In genomic region chr19:21784331-21785131, GRCm38 (mm10) we compare ENCODE assay signal across 8 mouse cellular contexts. TPM values are rescaled to one million over a fixed set of nuclear protein-coding genes. Genes with fewer than 3 reads are reported as not detected.
DNase-seq lines count a peak whose midpoint lies in the region; ATAC-seq and TF ChIP-seq lines count a peak whose summit lies in the region.

No protein-coding gene starts in this region.

- no peaks in the 10 kb centered on the region for H3K9me3 ChIP-seq in intestine, embryonic 14.5 days (ENCODE audit: control insufficient read depth, low read length)

- no peak overlapping the region for H3K9ac ChIP-seq in intestine, embryonic 14.5 days (ENCODE audit: low read length)

- no peak overlapping the region for H3K4me2 ChIP-seq in intestine, embryonic 14.5 days (ENCODE audit: low read length)

- TF ChIP-seq CTCF in lung, adult 2 months (IDR thresholded peaks at IDR 0.05; ENCODE audit: insufficient read depth, low read length): no peak

- intact Hi-C loops in heart, postnatal 25 days (cut with DNase I): no loop called here
- intact Hi-C loops in gastrocnemius, postnatal 36 days (cut with DNase I): no loop called here

- 0 out of 2 replicates have a peak, but pooled peaks have one; percentile 8 for TF ChIP-seq POLR2A in lung, adult 2 months (IDR thresholded peaks at IDR 0.05; ENCODE audit: borderline replicate concordance, extremely low read depth, low read depth, low read length)

- H3K36me3 ChIP-seq in intestine, embryonic 14.5 days (ENCODE audit: control insufficient read depth, insufficient read depth, low read length): no peaks in the 10 kb centered on the region

- H3K4me1 ChIP-seq in intestine, embryonic 14.5 days (replicated peaks; ENCODE audit: control insufficient read depth, insufficient read depth, low read length): peaks cover 17% of the 10 kb centered on the region
- H3K4me1 ChIP-seq in lung, adult 2 months (ENCODE audit: control insufficient read depth, insufficient read depth, low read length): peaks cover 10% of the 10 kb centered on the region

- no peak; the same call in 1 of the 2 replicates for ATAC-seq in intestine, embryonic 14.5 days (replicated peaks; ENCODE audit: low FRiP score, low TSS enrichment, low read depth)

- peak overlapping the region; percentile 3; the same call in 1 of the 2 replicates for H3K27ac ChIP-seq in intestine, embryonic 14.5 days (ENCODE audit: low read depth)

- H3K27me3 ChIP-seq in intestine, embryonic 14.5 days (replicated peaks; ENCODE audit: control insufficient read depth, insufficient read depth, low read length): no peaks in the 10 kb centered on the region

- peak; percentile 85 for DNase-seq in heart, adult 11 months
- DNase-seq in heart, postnatal 25 days (ENCODE audit: low spot score): no peak
- peak; percentile 87 for DNase-seq in embryo, embryonic 10 days (ENCODE audit: low spot score)
- DNase-seq in intestine, embryonic 14.5 days (ENCODE audit: low spot score): no peak
- DNase-seq in lung, adult 2 months: no peak
- DNase-seq in retina, postnatal 1 day: peak; percentile 91
- DNase-seq in gastrocnemius, postnatal 10 days: no peak
- DNase-seq in gastrocnemius, postnatal 36 days: no peak

- H3K4me3 ChIP-seq in intestine, embryonic 14.5 days (ENCODE audit: low read depth, low read length): no peak overlapping the region
- H3K4me3 ChIP-seq in lung, adult 2 months (replicated peaks; ENCODE audit: extremely low read depth, low read depth, low read length): peak overlapping the region; percentile 30

- WGBS in intestine, embryonic 14.5 days: 38% methylated on average over 8 of the region's 8 CpGs
- WGBS in lung, adult 2 months: 53% methylated on average over 8 of the region's 8 CpGs

RNA-seq across cellular contexts. Expression of gene Cemip2, which starts 6.4 kb away (rescaled TPM):
- 10 to 100 TPM; 13.7 to 14.1 TPM for total RNA-seq in heart, postnatal 25 days (2021)
- polyA plus RNA-seq in intestine, embryonic 14.5 days (2014; fragmentation: Nextera tagmentation; extraction: Ambion mirVana): 14.8 and 16.9 TPM in 2 replicates
- polyA plus RNA-seq in lung, adult 2 months (2012; rRNA removed): 33.8 and 37.1 TPM in 2 replicates
- 10 to 100 TPM; 10.5 to 14.6 TPM for total RNA-seq in gastrocnemius, postnatal 10 days (2021)
- total RNA-seq in gastrocnemius, postnatal 36 days (2021): 1 to 10 TPM; 6.5 to 8.9 TPM

Comparison
In these comparisons a context has a peak if more than half of its experiments do, and no peak if none do; other contexts are left out.
1. DNase-seq: peak in heart, adult 11 months (single experiment), embryo, embryonic 10 days (single experiment) and retina, postnatal 1 day (single experiment); none in heart, postnatal 25 days (single experiment), intestine, embryonic 14.5 days (single experiment), lung, adult 2 months (single experiment), gastrocnemius, postnatal 10 days (single experiment) and gastrocnemius, postnatal 36 days (0 of 2).